Mouse (Mus musculus): ENCODE results near the gene Eya4. TPM values are rescaled to one million over a fixed set of nuclear protein-coding genes. Genes with fewer than 3 reads are reported as not detected.

Gene Eya4
- total and polyA plus RNA-seq, 3 experiments, result 0.24 to 0.46 TPM; not detected in 1

GRCm38 (mm10) chr10:23127151-23127550 lies 223.4 kb downstream of the Eya4 start:
- Histone ChIP-seq H3K27me3 (ENCODE audit: control insufficient read depth in 1 of 2, insufficient read depth in 2 of 2, low read length in 2 of 2) (peaks cover 0 to 2% of the 10 kb centered on the region in 2 experiments; a peak in 2 of 4 replicates), H3K79me2 (ENCODE audit: control insufficient read depth, insufficient read depth, low read length, poor library complexity) (no peaks in the 10 kb centered on the region), H3K9ac (ENCODE audit: control insufficient read depth, low read depth, low read length, poor library complexity, severe bottlenecking) (no peak overlapping the region), H3K4me3 (ENCODE audit: control insufficient read depth in 1 of 2, insufficient read depth in 1 of 2, low read depth in 2 of 2, low read length in 2 of 2) (no peak overlapping the region), H3K27ac (ENCODE audit: control insufficient read depth, low read depth, low read length) (no peak overlapping the region), H3K36me3 (ENCODE audit: control insufficient read depth in 1 of 2, insufficient read depth in 2 of 2, low read length in 2 of 2) (no peaks in the 10 kb centered on the region), H3K4me1 (ENCODE audit: control insufficient read depth in 1 of 2, insufficient read depth in 2 of 2, low read length in 2 of 2) (no peaks in the 10 kb centered on the region), H3K9me3 (replicated peaks; ENCODE audit: insufficient read depth, low read length) (no peaks in the 10 kb centered on the region)
- TF ChIP-seq GATA1 (IDR thresholded peaks at IDR 0.05; ENCODE audit: low read depth, low read length) (no peak), SIN3A (IDR thresholded peaks at IDR 0.05; ENCODE audit: low read length) (no peak), NELFE (IDR thresholded peaks at IDR 0.05; ENCODE audit: low read depth, low read length) (no peak), MYC (IDR thresholded peaks at IDR 0.05; ENCODE audit: low read depth, low read length) (no peak)
- no peak for DNase-seq (ENCODE audit: low read depth, low spot score)

GRCm38 (mm10) chr10:23126529-23126928 lies 224.1 kb downstream of the Eya4 start:
- DNase-seq (ENCODE audit: low read depth, low spot score), result no peak
- Histone ChIP-seq H3K36me3 (ENCODE audit: control insufficient read depth in 1 of 2, insufficient read depth in 2 of 2, low read length in 2 of 2) (no peaks in the 10 kb centered on the region), H3K9me3 (replicated peaks; ENCODE audit: insufficient read depth, low read length) (no peaks in the 10 kb centered on the region), H3K27me3 (ENCODE audit: control insufficient read depth in 1 of 2, insufficient read depth in 2 of 2, low read length in 2 of 2) (peaks cover 0 to 2% of the 10 kb centered on the region in 2 experiments; a peak in 2 of 4 replicates), H3K27ac (ENCODE audit: control insufficient read depth, low read depth, low read length) (no peak overlapping the region), H3K9ac (ENCODE audit: control insufficient read depth, low read depth, low read length, poor library complexity, severe bottlenecking) (no peak overlapping the region), H3K4me1 (ENCODE audit: control insufficient read depth in 1 of 2, insufficient read depth in 2 of 2, low read length in 2 of 2) (no peaks in the 10 kb centered on the region), H3K4me3 (ENCODE audit: control insufficient read depth in 1 of 2, insufficient read depth in 1 of 2, low read depth in 2 of 2, low read length in 2 of 2) (no peak overlapping the region), H3K79me2 (ENCODE audit: control insufficient read depth, insufficient read depth, low read length, poor library complexity) (no peaks in the 10 kb centered on the region)
- TF ChIP-seq ZMIZ1 (IDR thresholded peaks at IDR 0.05; ENCODE audit: low read depth, low read length), result no peak
- no peak for TF ChIP-seq ETS1 (IDR thresholded peaks at IDR 0.05; ENCODE audit: low read depth, low read length)
- no peak for TF ChIP-seq CHD1 (IDR thresholded peaks at IDR 0.05; ENCODE audit: low read depth, low read length)
- TF ChIP-seq ZC3H11A (IDR thresholded peaks at IDR 0.05; ENCODE audit: low read depth, low read length), result no peak
- TF ChIP-seq E2F4 (IDR thresholded peaks at IDR 0.05; ENCODE audit: borderline replicate concordance, low read depth, low read length), result no peak
- TF ChIP-seq ZKSCAN1 (IDR thresholded peaks at IDR 0.05; ENCODE audit: low read depth, low read length), result no peak
- TF ChIP-seq POLR2A (IDR thresholded peaks at IDR 0.05; ENCODE audit: control insufficient read depth in 1 of 2, insufficient read depth in 1 of 2, low read depth in 1 of 2, low read length in 2 of 2, poor library complexity in 1 of 2), result no peak
- TF ChIP-seq TBP (IDR thresholded peaks at IDR 0.05; ENCODE audit: low read depth, low read length), result no peak
- TF ChIP-seq TAL1 (IDR thresholded peaks at IDR 0.05; ENCODE audit: low read length), result no peak
- no peak for TF ChIP-seq ZNF384 (IDR thresholded peaks at IDR 0.05; ENCODE audit: low read depth, low read length)
- no peak for TF ChIP-seq MXI1 (IDR thresholded peaks at IDR 0.05; ENCODE audit: low read depth, low read length)
- no peak for TF ChIP-seq SMC3 (IDR thresholded peaks at IDR 0.05; ENCODE audit: low read depth, low read length)
- no peak for TF ChIP-seq MAFK (IDR thresholded peaks at IDR 0.05; ENCODE audit: borderline replicate concordance, low read depth, low read length)
- TF ChIP-seq MYC (IDR thresholded peaks at IDR 0.05; ENCODE audit: low read depth, low read length), result no peak
- no peak for TF ChIP-seq JUND (IDR thresholded peaks at IDR 0.05; ENCODE audit: low read depth, low read length)
- TF ChIP-seq CTCF (IDR thresholded peaks at IDR 0.05 in 2 of 3, conservative IDR thresholded peaks at IDR 0.05 in 1 of 3; ENCODE audit: control insufficient read depth in 1 of 3, insufficient read depth in 1 of 3, low read depth in 2 of 3, low read length in 3 of 3, poor library complexity in 1 of 3, severe bottlenecking in 1 of 3), result no peak
- TF ChIP-seq SIN3A (IDR thresholded peaks at IDR 0.05; ENCODE audit: low read length), result no peak
- TF ChIP-seq NELFE (IDR thresholded peaks at IDR 0.05; ENCODE audit: low read depth, low read length), result no peak
- no peak for TF ChIP-seq POLR2AphosphoS5 (IDR thresholded peaks at IDR 0.05; ENCODE audit: borderline replicate concordance, low read depth, low read length)
